Mouse (Mus musculus): Measurements from ENCODE around the gene Lao1. TPM values are rescaled to one million over a fixed set of nuclear protein-coding genes. Genes with fewer than 3 reads are reported as not detected.

Lao1 gene
- polyA plus RNA-seq, 1 experiment = not detected

GRCm38 (mm10) chr4:118999691-119000486 lies 38.5 kb downstream of the Lao1 start:
- Histone ChIP-seq H3K79me2 (ENCODE audit: control insufficient read depth, insufficient read depth) (no peaks in the 10 kb centered on the region), H3K79me3 (ENCODE audit: low read depth) (no peaks in the 10 kb centered on the region), H3K27me3 (ENCODE audit: control insufficient read depth, insufficient read depth, insufficient read length) (no peaks in the 10 kb centered on the region), H3K36me3 (ENCODE audit: control insufficient read depth, insufficient read depth) (no peaks in the 10 kb centered on the region), H3ac (ENCODE audit: control insufficient read depth, insufficient read length, low read depth) (no peak overlapping the region), H3K4me3 (ENCODE audit: insufficient read depth, poor library complexity, severe bottlenecking) (no peak overlapping the region)
- no peak for TF ChIP-seq FOSL1 (IDR thresholded peaks at IDR 0.05; ENCODE audit: insufficient read depth, low read length, poor library complexity, severe bottlenecking)
- no peak for TF ChIP-seq USF1 (IDR thresholded peaks at IDR 0.05; ENCODE audit: low read depth)

GRCm38 (mm10) chr4:119001696-119002095 lies 40.3 kb downstream of the Lao1 start:
- H3K79me2 ChIP-seq (ENCODE audit: control insufficient read depth, insufficient read depth) = no peaks in the 10 kb centered on the region
- H3ac ChIP-seq (ENCODE audit: control insufficient read depth, insufficient read length, low read depth) = no peak overlapping the region
- no peaks in the 10 kb centered on the region for H3K36me3 ChIP-seq (ENCODE audit: control insufficient read depth, insufficient read depth)
- no peaks in the 10 kb centered on the region for H3K27me3 ChIP-seq (ENCODE audit: control insufficient read depth, insufficient read depth, insufficient read length)
- TF ChIP-seq MAX (IDR thresholded peaks at IDR 0.05) (no peak), USF1 (IDR thresholded peaks at IDR 0.05; ENCODE audit: low read depth) (no peak), FOSL1 (IDR thresholded peaks at IDR 0.05; ENCODE audit: insufficient read depth, low read length, poor library complexity, severe bottlenecking) (no peak), MYOD1 (IDR thresholded peaks at IDR 0.05; ENCODE audit: control insufficient read depth, insufficient read length, low read depth) (no peak), MYOG (IDR thresholded peaks at IDR 0.05; ENCODE audit: control insufficient read depth, extremely low read depth, insufficient read length) (no peak), CTCF (IDR thresholded peaks at IDR 0.05; ENCODE audit: control insufficient read depth, insufficient read depth, insufficient read length) (no peak), CEBPB (IDR thresholded peaks at IDR 0.05; ENCODE audit: low read depth) (no peak)
- no peak overlapping the region for H3K4me3 ChIP-seq (ENCODE audit: insufficient read depth, poor library complexity, severe bottlenecking)
- H3K79me3 ChIP-seq (ENCODE audit: low read depth) = no peaks in the 10 kb centered on the region

- no peak for TF ChIP-seq CTCF (IDR thresholded peaks at IDR 0.05; ENCODE audit: control insufficient read depth, insufficient read depth, insufficient read length)
- TF ChIP-seq MYOD1 (IDR thresholded peaks at IDR 0.05; ENCODE audit: control insufficient read depth, insufficient read length, low read depth) = no peak
- TF ChIP-seq MAX (IDR thresholded peaks at IDR 0.05) = no peak
- Histone ChIP-seq H3K27me3 (ENCODE audit: control insufficient read depth, insufficient read depth, insufficient read length) (no peaks in the 10 kb centered on the region), H3K36me3 (ENCODE audit: control insufficient read depth, insufficient read depth) (no peaks in the 10 kb centered on the region), H3K4me3 (ENCODE audit: insufficient read depth, poor library complexity, severe bottlenecking) (no peak overlapping the region), H3K79me3 (ENCODE audit: low read depth) (no peaks in the 10 kb centered on the region), H3ac (ENCODE audit: control insufficient read depth, insufficient read length, low read depth) (no peak overlapping the region), H3K79me2 (ENCODE audit: control insufficient read depth, insufficient read depth) (no peaks in the 10 kb centered on the region)
These were observed 41.1 kb downstream of the Lao1 start for GRCm38 (mm10) chr4:119002512-119002911.

DNA sequence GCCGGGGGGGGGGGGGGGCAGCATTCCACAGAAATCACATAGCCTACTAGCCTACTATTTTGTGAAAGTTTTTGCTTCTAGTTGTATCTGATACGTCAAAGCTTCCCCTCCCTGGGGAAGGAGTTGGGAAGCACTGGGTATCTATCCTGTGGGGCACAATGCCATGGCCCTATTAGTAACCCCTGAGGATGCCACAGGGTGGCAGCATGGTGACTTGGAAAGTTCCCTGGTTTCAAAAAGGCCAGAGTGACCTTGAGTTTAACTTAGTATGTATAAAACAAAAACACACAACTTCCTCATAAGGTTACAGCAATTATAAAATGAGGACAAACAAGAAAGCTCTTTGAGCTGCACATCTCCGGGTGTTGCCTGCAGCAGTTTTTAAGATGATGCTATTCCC lies 42.8 kb downstream of the Lao1 start:
- Histone ChIP-seq H3K4me3 (ENCODE audit: insufficient read depth, poor library complexity, severe bottlenecking) (no peak overlapping the region), H3K27me3 (ENCODE audit: control insufficient read depth, insufficient read depth, insufficient read length) (no peaks in the 10 kb centered on the region), H3ac (ENCODE audit: control insufficient read depth, insufficient read length, low read depth) (no peak overlapping the region), H3K36me3 (ENCODE audit: control insufficient read depth, insufficient read depth) (no peaks in the 10 kb centered on the region), H3K79me3 (ENCODE audit: low read depth) (no peaks in the 10 kb centered on the region), H3K79me2 (ENCODE audit: control insufficient read depth, insufficient read depth) (no peaks in the 10 kb centered on the region)
- TF ChIP-seq CTCF (IDR thresholded peaks at IDR 0.05; ENCODE audit: control insufficient read depth, insufficient read depth, insufficient read length) (peak; percentile 28), MAX (IDR thresholded peaks at IDR 0.05) (no peak)

DNA sequence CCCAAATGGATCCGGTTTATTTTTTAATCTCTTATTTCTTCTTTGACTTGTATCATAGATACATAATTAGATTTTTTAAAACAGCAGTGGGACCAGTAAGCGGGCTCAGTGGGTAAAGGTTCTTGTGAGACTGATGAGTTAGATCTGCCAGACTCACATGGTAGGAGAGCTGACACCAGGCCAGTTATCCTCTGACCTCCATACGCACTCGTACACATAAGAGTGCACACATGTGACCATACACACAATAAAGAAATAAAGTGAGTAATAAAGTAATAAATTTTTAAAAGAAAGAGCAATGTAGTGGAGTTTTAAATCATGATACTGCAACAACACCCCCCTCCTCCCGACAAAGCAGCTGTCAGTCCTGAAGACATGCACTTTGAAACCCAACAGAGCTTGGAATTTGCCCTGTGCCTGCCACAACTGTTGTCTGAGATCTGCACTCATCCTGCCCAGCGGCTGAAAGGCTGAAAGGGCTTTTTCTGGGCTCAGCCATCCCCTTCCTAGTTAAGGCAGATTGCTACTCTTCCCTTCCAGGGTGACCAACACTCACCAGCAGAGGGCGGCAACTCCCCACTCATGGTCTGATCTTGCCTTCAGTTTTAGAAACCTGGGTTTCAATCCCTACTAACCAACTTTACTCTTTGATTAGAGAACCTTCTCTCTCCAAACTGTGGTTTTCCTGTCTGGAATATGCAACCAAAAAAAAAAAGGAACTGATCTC lies 43.4 kb downstream of the Lao1 start:
- no peak overlapping the region for H3K4me3 ChIP-seq (ENCODE audit: insufficient read depth, poor library complexity, severe bottlenecking)
- H3K79me3 ChIP-seq (ENCODE audit: low read depth) = no peaks in the 10 kb centered on the region
- no peak overlapping the region for H3ac ChIP-seq (ENCODE audit: control insufficient read depth, insufficient read length, low read depth)
- no peaks in the 10 kb centered on the region for H3K27me3 ChIP-seq (ENCODE audit: control insufficient read depth, insufficient read depth, insufficient read length)
- no peaks in the 10 kb centered on the region for H3K79me2 ChIP-seq (ENCODE audit: control insufficient read depth, insufficient read depth)
- TF ChIP-seq FOSL1 (IDR thresholded peaks at IDR 0.05; ENCODE audit: insufficient read depth, low read length, poor library complexity, severe bottlenecking) = no peak
- peak; percentile 75 for TF ChIP-seq CTCF (IDR thresholded peaks at IDR 0.05; ENCODE audit: control insufficient read depth, insufficient read depth, insufficient read length)
- no peak for TF ChIP-seq MYOD1 (IDR thresholded peaks at IDR 0.05; ENCODE audit: control insufficient read depth, insufficient read length, low read depth)
- no peaks in the 10 kb centered on the region for H3K36me3 ChIP-seq (ENCODE audit: control insufficient read depth, insufficient read depth)

- Histone ChIP-seq H3K27me3 (ENCODE audit: control insufficient read depth, insufficient read depth, insufficient read length) (no peaks in the 10 kb centered on the region), H3K36me3 (ENCODE audit: control insufficient read depth, insufficient read depth) (no peaks in the 10 kb centered on the region), H3K79me2 (ENCODE audit: control insufficient read depth, insufficient read depth) (no peaks in the 10 kb centered on the region), H3K4me3 (ENCODE audit: insufficient read depth, poor library complexity, severe bottlenecking) (no peak overlapping the region), H3K79me3 (ENCODE audit: low read depth) (no peaks in the 10 kb centered on the region), H3ac (ENCODE audit: control insufficient read depth, insufficient read length, low read depth) (no peak overlapping the region)
- no peak for TF ChIP-seq MYOD1 (IDR thresholded peaks at IDR 0.05; ENCODE audit: control insufficient read depth, insufficient read length, low read depth)
- no peak for TF ChIP-seq MYOG (IDR thresholded peaks at IDR 0.05; ENCODE audit: control insufficient read depth, extremely low read depth, insufficient read length)
- TF ChIP-seq FOSL1 (IDR thresholded peaks at IDR 0.05; ENCODE audit: insufficient read depth, low read length, poor library complexity, severe bottlenecking) = no peak
These were observed 46.2 kb downstream of the Lao1 start for GRCm38 (mm10) chr4:119007602-119008001.

Data from C2C12 (cell line).